8 mouse cellular contexts compared by ENCODE assay signal in the genomic region with DNA sequence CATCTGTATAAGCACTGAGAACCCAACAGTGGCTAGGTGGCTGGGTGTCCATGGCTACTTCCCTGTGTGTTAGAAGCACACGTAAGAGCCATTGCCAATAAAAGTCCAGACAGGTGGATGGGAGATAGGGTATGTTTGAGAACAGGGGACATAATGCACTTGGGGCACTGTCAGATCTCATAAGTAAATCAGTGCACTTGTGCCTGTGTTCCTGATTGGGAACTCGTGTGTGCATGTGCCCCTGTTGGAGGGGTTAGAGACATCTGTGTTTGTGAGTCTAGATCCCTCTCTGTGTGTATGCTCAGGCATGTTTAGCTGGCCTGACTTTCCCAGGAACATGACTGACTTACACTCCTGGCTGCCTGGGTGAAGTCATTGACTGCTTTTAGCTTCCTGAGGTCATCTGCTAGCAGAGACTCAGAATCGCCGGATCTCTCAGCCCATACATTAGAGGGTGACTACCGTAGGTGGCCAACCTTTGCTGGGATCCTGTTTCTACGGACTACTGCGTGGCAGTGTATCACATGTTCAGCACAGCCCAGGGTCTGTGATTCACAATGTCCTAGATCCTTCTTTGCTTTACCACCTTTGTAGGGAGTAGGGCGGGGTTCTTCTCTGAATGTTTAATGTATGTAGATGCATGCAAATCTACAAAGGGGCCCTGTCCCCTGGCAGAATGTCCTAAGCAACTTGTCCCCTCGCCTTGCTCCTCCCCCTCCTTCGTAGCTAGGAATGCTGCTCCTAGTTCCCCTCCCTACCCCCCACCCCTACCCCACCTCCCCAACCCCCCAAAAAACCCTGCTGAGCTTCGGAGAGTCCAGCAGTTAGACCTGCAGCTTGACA. TPM values are rescaled to one million over a fixed set of nuclear protein-coding genes. Genes with fewer than 3 reads are reported as not detected.
DNase-seq lines count a peak whose midpoint lies in the region; ATAC-seq and TF ChIP-seq lines count a peak whose summit lies in the region.

No protein-coding gene starts in this region.

- H3K9ac ChIP-seq in neural tube, embryonic 12.5 days: no peak overlapping the region

- no peak for DNase-seq in layer of hippocampus, adult 2 months (ENCODE audit: low spot score in 2 of 2)
- no peak for DNase-seq in layer of hippocampus, adult 18-20 months (ENCODE audit: low spot score in 2 of 2)
- no peak for DNase-seq in embryonic facial prominence, embryonic 10.5 days (ENCODE audit: low spot score)
- peak; percentile 67 to 78 for DNase-seq in heart, postnatal 10 days
- no peak for DNase-seq in urinary bladder, postnatal 4 days (ENCODE audit: low spot score in 2 of 2)
- no peak for DNase-seq in urinary bladder, postnatal 10 days (ENCODE audit: low spot score)
- DNase-seq in thymus, postnatal 25 days: no peak

- peak overlapping the region; percentile 46; the same call in 1 of the 2 replicates for H3K27ac ChIP-seq in layer of hippocampus, adult 2 months
- peak overlapping the region; percentile 48; the same call in 1 of the 2 replicates for H3K27ac ChIP-seq in embryonic facial prominence, embryonic 10.5 days (replicated peaks)
- H3K27ac ChIP-seq in neural tube, embryonic 12.5 days: 0 out of 2 replicates have a peak overlapping the region, but pooled peaks have one; percentile 62

- no peaks in the 10 kb centered on the region for H3K9me3 ChIP-seq in embryonic facial prominence, embryonic 10.5 days
- H3K9me3 ChIP-seq in neural tube, embryonic 12.5 days: no peaks in the 10 kb centered on the region

- intact Hi-C loops in heart, postnatal 10 days (cut with DNase I): no loop called here

- H3K4me1 ChIP-seq in embryonic facial prominence, embryonic 10.5 days: peaks cover 76% of the 10 kb centered on the region
- peaks cover 61% of the 10 kb centered on the region for H3K4me1 ChIP-seq in neural tube, embryonic 12.5 days

- no peak overlapping the region for H3K4me3 ChIP-seq in layer of hippocampus, adult 2 months
- peak overlapping the region; percentile 31; the same call in 1 of the 2 replicates for H3K4me3 ChIP-seq in embryonic facial prominence, embryonic 10.5 days
- H3K4me3 ChIP-seq in neural tube, embryonic 12.5 days: no peak overlapping the region

- WGBS in embryonic facial prominence, embryonic 10.5 days: 31% methylated on average over 11 of the region's 11 CpGs
- 18% methylated on average over 11 of the region's 11 CpGs for WGBS in neural tube, embryonic 12.5 days

- H3K27me3 ChIP-seq in embryonic facial prominence, embryonic 10.5 days (replicated peaks; ENCODE audit: low read depth, poor library complexity, severe bottlenecking): no peaks in the 10 kb centered on the region
- H3K27me3 ChIP-seq in neural tube, embryonic 12.5 days (replicated peaks): no peaks in the 10 kb centered on the region

- peak overlapping the region; percentile 92 for H3K4me2 ChIP-seq in neural tube, embryonic 12.5 days (replicated peaks)

- H3K36me3 ChIP-seq in embryonic facial prominence, embryonic 10.5 days (replicated peaks): peaks cover 40% of the 10 kb centered on the region
- peaks cover 34% of the 10 kb centered on the region for H3K36me3 ChIP-seq in neural tube, embryonic 12.5 days

- no peak for TF ChIP-seq CTCF in layer of hippocampus, adult 2 months (conservative IDR thresholded peaks at IDR 0.05)

- ATAC-seq in neural tube, embryonic 12.5 days (ENCODE audit: low FRiP score, low read depth): peak; percentile 11

RNA-seq across cellular contexts. Expression of a gene that starts 31.2 kb away (rescaled TPM):
- 10 to 100 TPM; 19.7 to 21.4 TPM for total RNA-seq in layer of hippocampus, adult 2 months (2021)
- total RNA-seq in layer of hippocampus, adult 18-20 months (2021): 10 to 100 TPM; 15.3 to 22.4 TPM
- polyA plus RNA-seq in embryonic facial prominence, embryonic 10.5 days (2016; fragmentation: Nextera tagmentation; extraction: Ambion mirVana): 27.9 and 32.3 TPM in 2 replicates
- 10 to 100 TPM; 30.0 to 32.0 TPM for total RNA-seq in heart, postnatal 10 days (2021)
- polyA plus RNA-seq in neural tube, embryonic 12.5 days (2016; fragmentation: Nextera tagmentation; extraction: Ambion mirVana): 20.5 and 24.8 TPM in 2 replicates

RNA-seq across cellular contexts. Expression of a gene that starts 31.7 kb away (rescaled TPM):
- 10 to 100 TPM; 74.6 to 75.1 TPM for total RNA-seq in layer of hippocampus, adult 2 months (2021)
- total RNA-seq in layer of hippocampus, adult 18-20 months (2021): 10 to 100 TPM; 78.2 to 82.4 TPM
- polyA plus RNA-seq in embryonic facial prominence, embryonic 10.5 days (2016; fragmentation: Nextera tagmentation; extraction: Ambion mirVana): 56.2 and 58.4 TPM in 2 replicates
- 100 to 1,000 TPM; 133 to 156 TPM for total RNA-seq in heart, postnatal 10 days (2021)
- 68.6 and 70.9 TPM in 2 replicates for polyA plus RNA-seq in neural tube, embryonic 12.5 days (2016; fragmentation: Nextera tagmentation; extraction: Ambion mirVana)

RNA-seq across cellular contexts. Expression of a gene that starts 47.0 kb away (rescaled TPM):
- total RNA-seq in layer of hippocampus, adult 2 months (2021): 10 to 100 TPM; 40.4 to 41.4 TPM
- 10 to 100 TPM; 33.2 to 38.6 TPM for total RNA-seq in layer of hippocampus, adult 18-20 months (2021)
- 65.8 and 71.2 TPM in 2 replicates for polyA plus RNA-seq in embryonic facial prominence, embryonic 10.5 days (2016; fragmentation: Nextera tagmentation; extraction: Ambion mirVana)
- 10 to 100 TPM; 25.0 to 33.6 TPM for total RNA-seq in heart, postnatal 10 days (2021)
- polyA plus RNA-seq in neural tube, embryonic 12.5 days (2016; fragmentation: Nextera tagmentation; extraction: Ambion mirVana): 114 and 118 TPM in 2 replicates

RNA-seq across cellular contexts. Expression of a gene that starts 47.1 kb away (rescaled TPM):
- 100 to 1,000 TPM; 128 to 130 TPM for total RNA-seq in layer of hippocampus, adult 2 months (2021)
- 100 to 1,000 TPM; 102 to 116 TPM for total RNA-seq in layer of hippocampus, adult 18-20 months (2021)
- polyA plus RNA-seq in embryonic facial prominence, embryonic 10.5 days (2016; fragmentation: Nextera tagmentation; extraction: Ambion mirVana): 29.1 and 31.5 TPM in 2 replicates
- 10 to 100 TPM; 62.7 to 65.3 TPM for total RNA-seq in heart, postnatal 10 days (2021)
- 59.1 and 60.0 TPM in 2 replicates for polyA plus RNA-seq in neural tube, embryonic 12.5 days (2016; fragmentation: Nextera tagmentation; extraction: Ambion mirVana)

Comparison
In these comparisons a context has a peak if more than half of its experiments do, and no peak if none do; other contexts are left out.
1. DNase-seq: peak in heart, postnatal 10 days (2 of 2); none in layer of hippocampus, adult 2 months (0 of 2), layer of hippocampus, adult 18-20 months (0 of 2), embryonic facial prominence, embryonic 10.5 days (single experiment), urinary bladder, postnatal 4 days (0 of 2), urinary bladder, postnatal 10 days (single experiment) and thymus, postnatal 25 days (single experiment).
2. Peak in every context shown above with its lines, with median percentiles within 50 percentile points of each other: H3K27ac ChIP-seq.